In genomic region chr10:108815339-108815738, GRCm38 (mm10) we compare ENCODE assay signal across 26 mouse cellular contexts.
"Had no signal": no experiment of that assay in that cellular context is flagged by ENCODE, and none has a peak within 500 bp of the region (broad histone marks: within the 10 kb centered on the region; RNA-seq: fewer than 3 reads in every experiment).

No protein-coding gene starts in this region.

- H3K4me3 ChIP-seq: heart, adult 2 months; heart, embryonic 13.5 days; heart, embryonic 15.5 days; hindbrain, embryonic 13.5 days; hindbrain, embryonic 15.5 days; kidney, embryonic 15.5 days; limb, embryonic 13.5 days; limb, embryonic 15.5 days; liver, embryonic 12.5 days had no signal

- H3K4me1 ChIP-seq: heart, embryonic 13.5 days; heart, embryonic 15.5 days; hindbrain, embryonic 15.5 days; kidney, embryonic 15.5 days; limb, embryonic 13.5 days; limb, embryonic 15.5 days; liver, embryonic 12.5 days had no signal

- ATAC-seq: hindbrain, postnatal 0 days; intestine, embryonic 16.5 days; liver, embryonic 12.5 days had no signal

- H3K27ac ChIP-seq: heart, adult 2 months; heart, embryonic 13.5 days; heart, embryonic 15.5 days; hindbrain, embryonic 13.5 days; hindbrain, embryonic 15.5 days; hindbrain, postnatal 0 days; kidney, embryonic 15.5 days; kidney, postnatal 0 days; limb, embryonic 13.5 days; limb, embryonic 15.5 days; liver, embryonic 12.5 days; liver, embryonic 14.5 days had no signal

- H3K36me3 ChIP-seq: heart, embryonic 13.5 days; heart, embryonic 15.5 days; hindbrain, embryonic 13.5 days; hindbrain, embryonic 15.5 days; kidney, embryonic 15.5 days; limb, embryonic 13.5 days; limb, embryonic 15.5 days; liver, embryonic 12.5 days had no signal

- DNase-seq: gastrocnemius, postnatal 14 days; gastrocnemius, postnatal 36 days; heart, adult 11 months; heart, adult 2 months; heart, postnatal 14 days; heart, postnatal 36 days; kidney, adult 11 months; kidney, adult 2 months; kidney, adult 9 months; kidney, postnatal 14 days; kidney, postnatal 36 days; layer of hippocampus, postnatal 36 days; left cerebral cortex, postnatal 4 days had no signal

- H3K4me2 ChIP-seq: heart, embryonic 11.5 days; heart, embryonic 13.5 days; heart, embryonic 15.5 days; hindbrain, embryonic 13.5 days; hindbrain, embryonic 15.5 days; kidney, embryonic 15.5 days; limb, embryonic 13.5 days; limb, embryonic 15.5 days; liver, embryonic 12.5 days had no signal

- H3K9me3 ChIP-seq: heart, embryonic 13.5 days; heart, embryonic 15.5 days; hindbrain, embryonic 13.5 days; hindbrain, embryonic 15.5 days; kidney, embryonic 15.5 days; limb, embryonic 13.5 days; limb, embryonic 15.5 days; liver, embryonic 12.5 days had no signal

- H3K9ac ChIP-seq: heart, embryonic 13.5 days; heart, embryonic 15.5 days; hindbrain, embryonic 13.5 days; hindbrain, embryonic 15.5 days; kidney, embryonic 15.5 days; limb, embryonic 13.5 days; limb, embryonic 15.5 days; liver, embryonic 12.5 days; liver, embryonic 14.5 days had no signal

- H3K27me3 ChIP-seq: heart, embryonic 13.5 days; heart, embryonic 15.5 days; hindbrain, embryonic 13.5 days; hindbrain, embryonic 15.5 days; kidney, embryonic 15.5 days; limb, embryonic 13.5 days; limb, embryonic 15.5 days; liver, embryonic 12.5 days had no signal
